Mouse (Mus musculus): ENCODE results near the gene Bach1.

- TF ChIP-seq GATA1 (IDR thresholded peaks at IDR 0.05; ENCODE audit: low read length) (no peak), TAL1 (IDR thresholded peaks at IDR 0.05; ENCODE audit: low read length) (no peak)
Measured at GRCm38 (mm10) chr16:87717046-87717660, 18.4 kb downstream of the Bach1 start.
